Mouse (Mus musculus): ENCODE measurements at regions not wholly inside any gene's neighbourhood (a gene's known extent, or its start where the extent isn't known, plus 50 kb on each side); places are given as distances from the start of the nearest gene placed in this dataset.

DNA sequence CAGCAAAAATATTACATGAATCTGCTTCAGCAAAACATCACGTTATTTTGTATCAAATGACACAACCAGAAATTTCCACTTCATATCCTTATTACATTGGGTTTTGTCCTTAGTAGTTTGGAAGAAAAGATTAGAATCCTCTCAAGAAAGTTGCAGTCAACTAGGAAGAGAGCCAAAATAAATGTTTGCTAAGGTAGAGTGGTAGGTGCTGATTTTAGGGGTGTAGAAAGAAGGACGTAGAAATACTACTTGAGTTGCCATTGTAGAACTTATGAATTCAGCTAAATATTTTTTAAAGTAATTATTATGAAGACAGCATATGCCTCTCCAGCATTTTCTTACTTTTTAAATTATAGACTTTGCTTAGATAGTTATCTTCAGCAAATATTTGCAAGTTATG, 336.8 kb downstream of the Fam84b start:
- no peak for TF ChIP-seq CTCF (IDR thresholded peaks at IDR 0.05; ENCODE audit: low read depth, low read length)
- no peak for TF ChIP-seq POLR2A (IDR thresholded peaks at IDR 0.05; ENCODE audit: insufficient read depth, low read length)

All from ES-Bruce4 (cell line).